Mouse (Mus musculus) midbrain, postnatal 0 days (tissue): Measurements from ENCODE around the gene Spast. TPM values are rescaled to one million over a fixed set of nuclear protein-coding genes. Genes with fewer than 3 reads are reported as not detected.

Experiments
- ATAC-seq: fragments of 200-750 bp; cut with Nextera tagmentation; 2 replicates; pipeline ENCODE4 v1.8.0; 2017; ENCODE audit warnings: moderate number of reproducible peaks, mild to moderate bottlenecking, moderate TSS enrichment, moderate library complexity; ENCODE audit not compliant: low FRiP score
- DNase-seq: peaks from one replicate; pipeline ENCODE4 v3.0.0-alpha.2; 2015; ENCODE audit warnings: low spot score
- H3K27ac ChIP-seq: fragments of 300-500 bp; sonication (generic); 2 replicates; pipeline ENCODE4 v1.5.1; 2014; ENCODE audit warnings: low read depth, mild to moderate bottlenecking, low read length, mixed read lengths
- H3K27me3 ChIP-seq: fragments of 300-500 bp; sonication (generic); 2 replicates; pipeline ENCODE4 v1.6.1; 2014; ENCODE audit warnings: low read length, control low read depth, mixed read lengths; ENCODE audit not compliant: insufficient read depth
- H3K36me3 ChIP-seq: fragments of 300-500 bp; sonication (generic); 2 replicates; pipeline ENCODE4 v1.6.1; 2014; ENCODE audit warnings: low read length, control low read depth, mixed read lengths; ENCODE audit not compliant: insufficient read depth
- H3K4me1 ChIP-seq: fragments of 300-500 bp; sonication (generic); 2 replicates; pipeline ENCODE4 v1.6.1; 2014; ENCODE audit warnings: mild to moderate bottlenecking, control low read depth, antibody characterized with exemption, low read length, mixed read lengths; ENCODE audit not compliant: insufficient read depth
- H3K4me2 ChIP-seq: fragments of 300-500 bp; sonication (generic); 2 replicates; pipeline ENCODE4 v1.6.1; 2014; ENCODE audit warnings: low read depth, mild to moderate bottlenecking, low read length, mixed read lengths; ENCODE audit not compliant: poor library complexity, severe bottlenecking
- H3K4me3 ChIP-seq: fragments of 300-500 bp; sonication (generic); 2 replicates; pipeline ENCODE4 v1.5.1; 2014; ENCODE audit warnings: low read depth, mild to moderate bottlenecking, low read length, moderate library complexity
- H3K9ac ChIP-seq: fragments of 300-500 bp; sonication (generic); replicated peaks from 2 replicates; pipeline ENCODE4 v1.6.1; 2014; ENCODE audit warnings: mild to moderate bottlenecking, low read length, moderate library complexity, mixed read lengths; ENCODE audit not compliant: poor library complexity, severe bottlenecking
- H3K9me3 ChIP-seq: fragments of 300-500 bp; sonication (generic); 2 replicates; pipeline ENCODE4 v1.6.1; 2016; ENCODE audit warnings: low read length, control low read depth
- CTCF ChIP-seq: IDR thresholded peaks from 2 replicates; pipeline ENCODE4 v1.5.1; 2016; ENCODE audit warnings: antibody characterized with exemption, mild to moderate bottlenecking
- WGBS: fragments of 180-500 bp; shearing (Covaris S2); extraction: QIAGEN DNeasy Blood & Tissue Kit; methylation state at CpG from one replicate; pipeline ENCODE4 v1.1.7; 2014; 5-methylcytosine and 5-hydroxymethylcytosine counted together
- polyA plus RNA-seq: library from polyadenylated mRNA; unstranded; fragments of >200 nt; fragmentation: Nextera tagmentation; extraction: Ambion mirVana; gene quantifications from 2 replicates; pipeline ENCODE4 v1.2.1, GENCODE M21; 2015
- total RNA-seq: library from RNA; depleted of rRNA; stranded (reverse); fragments of >200 nt; gene quantifications from 2 replicates; pipeline ENCODE4 v1.2.3, GENCODE M21; 2014

Spast gene
- total and polyA plus RNA-seq, 2 experiments from 2014 or later, result 27.4 to 121 TPM

DNA sequence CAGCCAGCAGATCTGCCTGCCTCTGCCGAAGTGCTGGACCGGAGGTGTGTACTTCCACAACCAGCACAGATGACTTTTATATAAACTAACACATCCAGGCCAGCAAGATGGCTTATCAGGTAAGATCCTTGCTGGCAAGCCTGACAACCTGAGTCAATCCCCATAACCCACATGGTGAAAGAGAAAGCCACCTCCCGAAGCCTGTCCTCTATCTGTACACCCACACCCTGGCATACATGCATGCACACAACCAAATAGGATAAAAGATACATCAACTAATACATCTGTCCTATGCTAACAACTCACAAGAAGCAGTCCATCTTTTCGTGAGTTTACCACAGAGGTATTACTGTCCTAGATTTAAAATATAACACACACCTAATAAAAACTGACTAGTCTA is 34.7 kb upstream of the Spast start:
- DNase-seq (no peak), ATAC-seq (no peak)
- Histone ChIP-seq H3K4me2 (no peak overlapping the region), H3K27me3 (no peaks in the 10 kb centered on the region), H3K9me3 (no peaks in the 10 kb centered on the region), H3K4me1 (no peaks in the 10 kb centered on the region), H3K36me3 (peaks cover 6% of the 10 kb centered on the region), H3K27ac (no peak overlapping the region), H3K4me3 (no peak overlapping the region), H3K9ac (no peak overlapping the region)
- WGBS, result 98% methylated on average over 4 of the region's 4 CpGs
- TF ChIP-seq CTCF, result no peak

DNA sequence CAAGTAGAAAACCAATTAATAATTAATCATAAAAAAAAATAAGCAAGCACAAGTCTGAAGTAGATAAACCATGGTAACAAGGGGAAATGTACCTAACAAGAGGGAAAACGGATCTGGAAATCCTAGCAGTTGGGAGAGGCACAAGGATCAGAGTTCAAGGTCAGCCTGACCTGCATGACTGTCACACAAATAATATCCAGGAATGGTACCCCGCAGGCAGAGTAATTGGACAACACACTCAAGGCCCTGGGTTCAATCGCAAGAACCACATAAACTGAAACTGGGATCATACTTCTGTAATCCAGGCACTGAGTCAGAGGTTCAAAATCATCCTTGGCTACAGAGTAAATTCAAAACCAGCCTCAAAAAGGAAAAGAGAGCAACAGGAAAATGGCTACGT is 33.2 kb upstream of the Spast start:
- H3K9me3 ChIP-seq, result no peaks in the 10 kb centered on the region
- H3K4me2 ChIP-seq, result no peak overlapping the region
- H3K27me3 ChIP-seq, result no peaks in the 10 kb centered on the region
- WGBS, result 97% methylated on average over 4 of the region's 4 CpGs
- H3K9ac ChIP-seq, result no peak overlapping the region
- H3K36me3 ChIP-seq, result peaks cover 6% of the 10 kb centered on the region
- DNase-seq (no peak), ATAC-seq (no peak)
- H3K4me3 ChIP-seq, result no peak overlapping the region
- no peak for TF ChIP-seq CTCF
- H3K27ac ChIP-seq, result no peak overlapping the region
- H3K4me1 ChIP-seq, result no peaks in the 10 kb centered on the region

DNA sequence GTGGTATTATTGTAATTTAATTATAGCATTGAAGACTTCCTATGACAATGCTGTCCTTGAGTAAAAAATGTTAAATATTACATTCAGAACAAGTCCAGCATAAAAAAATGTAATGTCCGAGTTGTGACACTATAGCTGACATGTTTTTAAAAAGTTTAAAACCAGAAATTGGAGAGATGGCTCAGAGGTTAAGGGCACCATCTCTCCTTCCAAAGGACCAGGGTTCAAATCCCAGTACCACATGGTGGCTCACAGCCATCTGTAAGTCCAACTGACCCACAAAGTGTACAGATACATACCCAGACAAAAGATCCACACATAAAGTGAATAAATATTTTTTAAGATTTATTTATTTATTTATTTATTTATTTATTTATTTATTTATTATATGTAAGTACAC is 32.8 kb upstream of the Spast start:
- H3K27ac ChIP-seq, result no peak overlapping the region
- H3K9me3 ChIP-seq, result no peaks in the 10 kb centered on the region
- H3K36me3 ChIP-seq, result peaks cover 6% of the 10 kb centered on the region
- 96% methylated on average over 1 of the region's 1 CpGs for WGBS
- H3K4me3 ChIP-seq, result no peak overlapping the region
- ATAC-seq (no peak), DNase-seq (no peak)
- H3K9ac ChIP-seq, result no peak overlapping the region
- no peaks in the 10 kb centered on the region for H3K4me1 ChIP-seq
- no peak overlapping the region for H3K4me2 ChIP-seq
- TF ChIP-seq CTCF, result no peak
- no peaks in the 10 kb centered on the region for H3K27me3 ChIP-seq

DNA sequence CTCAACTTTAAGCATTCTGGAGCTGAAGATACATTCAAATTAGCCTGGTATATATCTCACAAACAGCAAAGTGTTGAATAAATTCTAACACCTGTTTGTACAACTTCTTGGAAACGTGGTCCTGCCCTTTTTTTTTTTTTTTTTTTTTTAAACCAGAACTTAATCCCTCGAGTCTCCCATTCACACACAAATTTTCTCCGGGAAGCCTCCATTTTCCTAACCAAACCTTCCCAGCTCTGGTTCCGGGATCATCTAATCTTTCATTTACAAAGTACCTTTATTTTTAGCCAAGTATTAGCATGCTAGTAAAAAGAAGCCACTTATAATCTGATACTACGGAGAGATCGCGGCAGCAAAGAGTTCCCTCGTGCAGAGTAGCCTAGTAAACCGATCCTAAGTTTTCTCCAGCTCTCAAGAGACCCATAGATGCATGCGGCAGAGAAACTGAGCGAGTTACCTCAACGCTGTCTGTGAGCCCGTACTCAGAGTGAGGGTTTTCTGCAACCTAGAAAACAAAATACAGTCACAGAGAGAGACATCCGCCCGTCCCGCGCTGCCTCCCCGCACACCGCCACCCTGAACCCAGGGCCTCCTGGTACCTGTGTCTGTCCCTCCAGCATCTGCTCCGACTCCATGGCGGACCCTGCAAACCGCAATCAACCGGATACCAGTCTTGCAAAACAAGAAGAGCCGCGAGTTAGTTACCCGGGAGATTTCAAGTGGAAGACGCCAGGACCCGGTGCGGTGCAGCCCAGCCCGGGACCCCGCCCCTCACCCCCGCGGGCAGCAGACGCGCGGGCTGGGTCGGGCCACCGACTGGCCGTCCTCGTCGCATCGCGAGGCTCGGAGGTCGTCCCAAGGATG is 23.1 kb upstream of the Spast start:
- H3K27me3 ChIP-seq, result no peaks in the 10 kb centered on the region
- peak overlapping the region; percentile 73 for H3K4me2 ChIP-seq
- H3K4me1 ChIP-seq, result peaks cover 3% of the 10 kb centered on the region; the same call in 1 of the 2 replicates
- DNase-seq (peak; percentile 14), ATAC-seq (peak; percentile 17; the same call in 1 of the 2 replicates)
- no peak for TF ChIP-seq CTCF
- no peaks in the 10 kb centered on the region; the same call in 1 of the 2 replicates for H3K36me3 ChIP-seq
- WGBS, result under 1% methylated on average over 38 of the region's 45 CpGs
- H3K4me3 ChIP-seq, result peak overlapping the region; percentile 47
- peak overlapping the region; percentile 73 for H3K27ac ChIP-seq
- H3K9me3 ChIP-seq, result no peaks in the 10 kb centered on the region
- peak overlapping the region; percentile 57 for H3K9ac ChIP-seq

DNA sequence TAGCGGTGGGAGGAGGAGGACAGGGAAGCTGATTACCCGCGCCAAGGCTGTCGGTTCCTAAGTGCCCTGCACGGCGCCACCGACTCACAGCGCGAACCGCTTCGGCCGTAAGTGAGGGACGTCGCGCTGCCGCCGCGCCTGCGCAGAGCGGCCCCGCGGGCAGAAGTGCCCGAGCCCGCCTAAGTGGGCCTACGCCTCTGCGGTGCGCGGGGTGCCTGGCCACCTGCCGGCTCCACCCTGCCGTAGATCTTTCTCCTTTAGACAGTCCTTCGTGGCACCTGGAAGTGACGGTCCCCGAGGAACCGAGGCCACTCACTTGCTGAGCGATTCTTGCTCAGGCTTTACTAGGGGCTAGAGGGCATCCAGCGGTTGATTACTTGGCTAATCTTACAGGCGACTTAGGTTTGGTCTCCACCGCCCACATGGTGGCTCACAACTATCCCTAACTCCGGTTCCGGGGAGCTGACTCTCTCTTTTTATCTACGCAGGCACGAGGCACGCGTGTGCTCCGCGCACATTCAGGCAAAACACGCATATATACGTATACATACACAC is 22.4 kb upstream of the Spast start:
- H3K27me3 ChIP-seq, result no peaks in the 10 kb centered on the region
- ATAC-seq, result peak; percentile 96
- H3K4me2 ChIP-seq, result peak overlapping the region; percentile 73
- peak overlapping the region; percentile 57 for H3K9ac ChIP-seq
- H3K4me3 ChIP-seq, result peak overlapping the region; percentile 47
- H3K4me1 ChIP-seq, result peaks cover 3% of the 10 kb centered on the region; the same call in 1 of the 2 replicates
- no peaks in the 10 kb centered on the region; the same call in 1 of the 2 replicates for H3K36me3 ChIP-seq
- no peaks in the 10 kb centered on the region for H3K9me3 ChIP-seq
- peak; percentile 92 for DNase-seq
- H3K27ac ChIP-seq, result peak overlapping the region; percentile 73
- under 1% methylated on average over 48 of the region's 48 CpGs for WGBS
- TF ChIP-seq CTCF, result no peak; the same call in 1 of the 2 replicates

DNA sequence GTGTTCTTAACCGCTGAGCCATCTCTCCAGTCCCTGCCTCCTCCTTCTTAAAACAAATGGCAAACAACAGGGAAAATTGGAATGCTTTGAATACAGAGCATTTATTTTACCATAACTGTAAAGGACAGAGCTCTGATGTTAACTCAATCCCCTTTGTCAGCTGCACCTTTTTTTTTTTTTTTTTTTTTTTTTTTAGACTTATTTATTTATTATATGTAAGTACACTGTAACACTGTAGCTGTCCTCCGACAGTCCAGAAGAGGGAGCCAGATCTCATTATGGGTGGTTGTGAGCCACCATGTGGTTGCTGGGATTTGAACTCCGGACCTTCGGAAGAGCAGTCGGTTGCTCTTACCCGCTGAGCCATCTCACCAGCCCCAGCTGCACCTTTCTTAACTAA is 20.1 kb upstream of the Spast start:
- Histone ChIP-seq H3K4me1 (peaks cover 3% of the 10 kb centered on the region; the same call in 1 of the 2 replicates), H3K36me3 (no peaks in the 10 kb centered on the region), H3K4me3 (no peak overlapping the region), H3K9ac (no peak overlapping the region), H3K9me3 (no peaks in the 10 kb centered on the region), H3K27ac (no peak overlapping the region), H3K27me3 (no peaks in the 10 kb centered on the region), H3K4me2 (no peak overlapping the region)
- TF ChIP-seq CTCF, result 0 out of 2 replicates have a peak, but pooled peaks have one; percentile 24
- no peak for ATAC-seq
- no peak for DNase-seq
- 90% methylated on average over 6 of the region's 6 CpGs for WGBS
